Mouse (Mus musculus) fat pad, adult 2 months (tissue): Measurements from ENCODE around the gene Plekhf1.

Source experiments
- DNase-seq: peaks from one replicate; pipeline ENCODE4 v3.0.0-alpha.2; 2011; ENCODE audit warnings: low read depth, low spot score; ENCODE audit errors: extremely low read depth

Plekhf1 gene

DNA sequence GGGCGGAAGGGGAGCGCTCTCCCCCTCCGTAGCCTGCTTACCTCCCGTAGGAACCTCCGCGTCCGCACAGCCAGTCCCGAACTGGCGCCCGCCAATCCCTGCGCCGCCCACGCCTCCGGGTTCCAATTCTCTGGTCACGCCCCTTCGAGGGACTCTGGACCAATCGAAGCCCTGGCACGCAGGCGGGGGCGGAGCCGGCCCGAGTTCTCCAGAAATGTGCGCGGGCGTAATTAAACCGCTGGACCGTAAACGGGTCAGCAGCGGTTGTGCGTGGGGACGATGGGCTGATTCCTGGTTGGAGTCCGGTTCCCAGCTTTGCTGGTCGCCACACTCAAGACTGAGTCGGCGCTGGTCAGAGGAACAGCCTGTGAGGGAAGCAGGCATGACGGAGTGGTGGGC lies at the start of gene Plekhf1:
Gene Plekhf1 (minus strand): TSS at position 117 of the 399 bp plus-strand sequence.
- no peak for DNase-seq

DNA sequence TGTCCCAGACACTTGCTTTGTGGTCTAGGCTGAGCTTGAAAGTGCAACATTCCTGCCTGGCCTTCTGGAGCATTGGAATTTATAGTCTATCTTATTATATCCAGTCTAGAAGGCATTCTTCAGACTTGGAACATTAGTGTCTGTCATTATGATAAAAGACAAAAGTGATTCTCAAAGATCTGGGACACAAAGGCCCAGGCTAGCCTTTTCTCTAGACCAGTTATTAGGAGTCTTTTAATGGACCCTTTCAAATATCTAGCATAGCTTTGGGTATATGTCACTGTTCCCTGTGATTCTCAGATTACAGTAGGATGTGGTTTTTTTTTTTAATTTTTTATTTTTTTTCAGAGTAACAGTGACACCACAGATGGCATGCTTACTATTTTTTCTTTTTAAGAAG lies 44.7 kb upstream of the Plekhf1 start:
- no peak for DNase-seq

GRCm38 (mm10) chr7:38271859-38272258 lies 44.0 kb upstream of the Plekhf1 start:
- no peak for DNase-seq

DNA sequence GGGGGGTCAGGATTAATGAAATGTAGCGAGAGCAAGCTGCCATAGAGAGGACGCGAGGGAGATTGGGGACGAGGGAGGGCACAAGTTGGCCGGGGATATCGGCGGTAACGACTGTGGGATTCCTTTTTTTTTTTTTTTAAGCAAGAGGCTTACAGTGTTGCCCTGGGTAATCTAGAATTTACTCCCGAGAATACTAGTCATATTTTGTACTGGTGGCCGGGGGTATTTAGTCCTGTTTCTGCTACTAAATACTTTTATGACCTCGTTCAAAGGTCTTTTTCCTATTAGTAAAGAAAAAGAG lies 43.6 kb upstream of the Plekhf1 start:
- no peak for DNase-seq

GRCm38 (mm10) chr7:38270703-38271510 lies 43.1 kb upstream of the Plekhf1 start, which contains the start of gene Pop4:
Pop4 (minus strand) TSS chr7:38271423.
- no peak for DNase-seq

GRCm38 (mm10) chr7:38267006-38267680 lies 39.3 kb upstream of the Plekhf1 start:
- DNase-seq: no peak

GRCm38 (mm10) chr7:38262406-38262805 lies 34.6 kb upstream of the Plekhf1 start:
- DNase-seq: no peak

DNA sequence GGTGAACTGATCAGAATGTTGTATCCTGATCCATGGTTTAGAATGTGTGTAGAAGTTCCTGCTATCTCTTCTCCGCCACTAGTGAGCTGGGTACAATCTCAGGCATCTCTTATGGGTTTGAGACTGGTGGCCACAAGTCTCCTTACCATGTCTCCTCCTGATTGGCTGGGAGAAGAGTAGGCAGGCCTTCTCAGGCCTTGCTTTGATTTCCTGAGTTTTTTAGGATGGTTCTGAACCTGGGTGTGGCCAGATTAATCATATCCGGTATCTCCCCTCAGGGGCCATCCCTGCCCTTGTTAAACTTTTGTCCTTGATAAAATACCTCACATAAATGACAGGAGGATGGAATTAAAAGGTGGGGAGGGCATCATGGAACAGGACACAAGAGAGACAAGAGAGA lies 31.8 kb upstream of the Plekhf1 start:
- DNase-seq: no peak

DNA sequence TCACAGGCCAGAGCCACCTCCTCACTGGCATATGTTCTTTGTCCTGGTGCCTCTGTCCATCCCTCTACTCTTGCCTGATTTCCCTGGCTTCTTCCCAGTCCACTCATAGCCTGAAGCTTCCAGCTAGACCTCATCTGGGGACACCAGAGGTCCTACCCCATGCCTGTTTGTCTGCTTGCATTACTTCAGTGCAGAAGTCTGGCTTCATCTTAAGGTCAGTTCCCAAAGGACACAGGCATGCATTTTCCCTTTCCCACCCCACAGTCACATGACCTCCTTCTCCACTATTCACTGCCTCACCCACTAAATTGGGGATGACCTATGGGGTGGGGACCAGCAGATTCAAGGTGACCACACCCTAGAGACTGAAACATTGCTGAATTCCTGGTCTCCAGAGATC lies 25.6 kb upstream of the Plekhf1 start:
- DNase-seq: no peak

DNA sequence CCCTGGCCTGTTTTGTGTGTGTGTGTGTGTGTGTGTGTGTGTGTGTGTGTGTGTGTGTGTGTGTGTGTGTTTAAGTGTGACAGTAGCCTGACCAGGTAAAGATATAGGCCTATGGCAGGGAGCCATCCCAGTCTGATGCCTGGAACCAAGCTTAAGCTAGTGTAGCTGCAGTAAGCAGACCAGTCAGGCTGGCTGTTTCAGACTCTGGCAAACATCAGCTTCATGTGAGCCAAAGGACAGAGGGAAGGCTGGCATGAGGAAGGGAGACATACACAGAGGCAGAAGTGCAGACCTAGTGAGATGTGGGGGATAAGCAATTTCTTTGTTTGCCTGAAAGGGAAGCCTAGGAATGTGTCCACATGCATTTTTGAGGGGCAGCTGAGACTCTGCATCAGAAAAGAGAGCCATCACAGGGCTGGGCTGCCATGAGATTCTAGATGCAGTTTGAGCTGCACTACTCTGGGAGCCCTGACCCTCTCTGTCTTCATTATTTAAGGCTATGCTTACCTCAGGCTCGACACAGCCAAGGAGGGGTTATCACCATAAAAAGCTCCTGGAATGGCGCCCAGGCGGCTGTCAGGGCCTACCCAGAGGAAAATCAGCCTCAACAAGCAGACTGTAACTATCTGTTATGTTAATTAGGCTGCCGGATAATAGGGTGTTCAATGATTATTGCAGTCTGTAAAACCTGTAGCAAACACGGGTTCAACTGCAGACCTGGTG lies 23.8 kb upstream of the Plekhf1 start:
- peak; percentile 73 for DNase-seq

DNA sequence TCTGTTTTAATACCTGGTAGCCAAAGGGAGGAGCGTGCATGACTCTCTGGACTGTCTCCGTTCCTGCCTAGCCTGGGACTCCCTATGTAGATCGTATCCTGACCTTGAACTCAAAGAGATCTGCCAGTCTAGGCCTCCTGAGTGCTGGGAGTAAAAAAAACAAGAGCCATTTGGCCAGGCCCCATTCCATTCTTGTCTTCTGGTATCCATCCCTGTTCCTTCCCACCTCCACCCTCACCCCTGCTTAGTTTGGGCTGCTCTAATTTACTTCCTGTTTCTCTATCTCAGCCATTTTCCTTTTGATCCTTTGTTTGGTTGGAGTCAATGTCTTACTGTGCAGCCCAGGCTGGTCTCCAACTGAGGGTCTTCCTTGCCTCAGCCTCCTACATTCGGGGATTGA lies 14.6 kb upstream of the Plekhf1 start:
- no peak for DNase-seq

- DNase-seq: no peak
Observed at GRCm38 (mm10) chr7:38237140-38237539, 9.3 kb upstream of the Plekhf1 start.

DNA sequence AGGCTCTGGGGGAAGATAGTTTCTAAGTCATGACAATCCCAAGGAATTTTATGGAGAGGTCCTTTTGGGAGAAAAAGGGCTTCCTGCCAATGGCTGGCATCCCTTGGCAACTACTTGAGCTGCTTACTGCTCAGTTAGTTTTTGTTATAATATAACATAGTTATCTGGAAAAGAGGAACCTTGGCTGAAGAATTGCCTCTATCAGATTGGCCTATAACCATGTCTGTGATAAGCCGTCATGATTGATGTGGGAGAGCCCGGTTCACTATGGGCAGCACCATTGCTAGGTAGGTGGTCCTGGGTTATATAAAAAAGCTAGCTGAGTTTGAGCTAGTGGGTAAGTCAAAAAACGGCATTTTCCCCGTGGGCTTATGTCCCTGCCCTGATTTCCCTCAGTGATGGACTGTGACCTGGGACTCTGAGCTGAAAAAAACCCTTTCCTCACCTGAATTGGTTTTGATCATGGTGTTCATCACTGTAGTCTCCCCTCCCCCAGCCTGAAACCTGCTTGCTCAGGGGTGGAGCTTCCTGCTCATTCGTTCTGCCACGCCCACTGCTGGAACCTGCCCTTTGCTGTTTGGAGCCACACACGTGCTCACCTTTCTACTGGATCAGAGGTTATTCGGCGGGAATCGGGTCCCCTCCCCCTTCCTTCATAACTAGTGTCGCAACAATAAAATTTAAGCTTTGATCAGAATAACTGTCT lies 8.7 kb upstream of the Plekhf1 start:
- DNase-seq: no peak

- no peak for DNase-seq
Observed at GRCm38 (mm10) chr7:38230285-38230684, 2.5 kb upstream of the Plekhf1 start.

- DNase-seq: no peak
Observed at GRCm38 (mm10) chr7:38228329-38228728, 513 bp upstream of the Plekhf1 start.

DNA sequence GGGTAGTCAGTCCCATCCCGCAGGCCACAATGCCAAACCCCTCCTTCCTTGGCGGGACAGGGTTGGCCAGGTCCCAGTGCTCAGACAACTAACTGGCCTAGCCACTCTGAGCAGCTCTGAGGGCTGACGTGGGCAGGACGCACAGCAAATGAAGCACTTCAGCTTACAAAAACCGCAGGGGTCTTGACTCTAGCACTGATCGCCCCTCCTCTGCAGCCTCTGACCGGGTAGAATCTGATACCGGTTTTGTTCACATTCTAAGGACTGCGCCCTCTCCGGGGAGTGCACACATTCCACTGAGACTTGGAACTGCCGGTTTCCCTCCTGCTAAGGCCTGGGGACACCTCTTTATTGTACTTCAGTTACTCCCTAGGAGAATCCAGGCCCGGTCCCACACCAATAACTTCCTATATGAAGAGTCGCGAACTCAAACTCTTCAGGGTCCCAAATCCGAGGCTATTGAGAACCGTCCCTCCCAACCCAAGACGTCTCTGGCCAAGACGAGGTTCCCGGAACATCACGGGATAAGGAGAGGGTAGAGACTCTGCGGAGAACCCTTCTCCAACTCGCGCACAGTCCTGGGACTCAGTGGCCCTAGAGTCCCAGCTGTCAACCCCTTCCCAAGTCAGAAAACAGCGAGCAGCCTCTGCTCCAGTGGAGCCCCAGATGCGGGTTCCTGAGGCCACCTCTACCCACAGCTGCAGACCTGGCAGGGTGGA lies 476 bp downstream of the Plekhf1 start:
- no peak for DNase-seq

DNA sequence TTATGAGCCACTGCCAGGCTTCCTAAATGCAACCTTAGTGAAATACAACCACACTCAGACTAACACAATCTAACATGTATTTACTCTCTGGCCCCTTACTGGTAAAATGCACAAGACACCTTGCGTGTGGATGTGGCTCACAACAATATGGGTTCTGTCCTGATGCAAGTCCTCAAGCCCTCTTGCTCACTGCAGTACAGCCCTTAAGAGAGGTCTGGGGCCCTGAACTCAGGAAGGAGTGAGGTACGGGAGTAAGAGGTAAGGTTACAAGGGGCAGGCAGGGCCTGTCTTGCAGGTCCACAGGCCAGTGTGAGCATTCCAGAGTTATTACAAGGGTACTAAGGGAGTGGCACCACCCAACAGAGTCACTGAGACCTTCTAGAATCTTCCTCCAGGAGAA lies 1.6 kb downstream of the Plekhf1 start:
- DNase-seq: no peak

GRCm38 (mm10) chr7:38224577-38225369 lies 3.0 kb downstream of the Plekhf1 start:
- DNase-seq: peak; percentile 52

- no peak for DNase-seq
Observed at GRCm38 (mm10) chr7:38220866-38221265, 7.0 kb downstream of the Plekhf1 start.

DNA sequence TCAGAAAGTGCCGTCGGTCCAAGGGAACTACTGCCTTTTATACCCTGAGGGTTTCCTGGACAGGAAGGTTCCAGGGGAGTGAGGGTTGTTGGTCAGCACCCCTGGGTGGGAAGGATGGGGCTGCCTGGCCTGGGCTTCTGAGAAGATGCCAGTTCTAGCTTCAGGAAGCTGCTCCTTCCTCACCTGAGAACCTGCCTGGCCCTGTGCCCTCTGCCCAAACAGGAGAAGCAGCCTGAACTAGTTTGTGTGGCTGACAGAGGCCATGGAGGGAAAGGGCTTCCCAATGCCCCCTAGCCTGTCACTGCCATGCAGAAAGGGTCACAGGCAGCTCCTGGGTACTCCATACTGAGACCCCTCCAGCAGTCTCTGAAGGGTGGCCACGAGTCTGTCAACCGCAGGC lies 8.3 kb downstream of the Plekhf1 start:
- DNase-seq: no peak
